Mouse (Mus musculus) heart, embryonic 14.5 days (tissue): ENCODE measurements around the gene Methig1. TPM values are rescaled to one million over a fixed set of nuclear protein-coding genes. Genes with fewer than 3 reads are reported as not detected.
"Not testable (repeated sequence)": the region's sequence is repeated elsewhere in the genome, so short reads cannot be mapped to it uniquely, and the experiment has no call there.

Experiments
- ATAC-seq: fragments of 200-750 bp; cut with Nextera tagmentation; 2 replicates; pipeline ENCODE4 v1.8.0; 2017; ENCODE audit warnings: low read depth, moderate TSS enrichment; ENCODE audit not compliant: insufficient number of reproducible peaks, insufficient read depth, low FRiP score
- H3K27ac ChIP-seq, 2 experiments: fragments of 200-500 bp in 1 of 2; fragments of 300-500 bp in 1 of 2; sonication (generic) in 1 of 2; replicated peaks in 1 of 2; 2 replicates each; pipeline ENCODE4 v1.5.1; 2012 to 2014; ENCODE audit warnings: low read depth in 2 of 2, low read length in 2 of 2, control low read depth in 1 of 2, mild to moderate bottlenecking in 1 of 2, mixed read lengths in 1 of 2; ENCODE audit not compliant: control insufficient read depth in 1 of 2, insufficient read depth in 1 of 2
- H3K27me3 ChIP-seq: fragments of 300-500 bp; sonication (generic); 2 replicates; pipeline ENCODE4 v1.6.1; 2014; ENCODE audit warnings: mild to moderate bottlenecking, low read length, control low read depth; ENCODE audit not compliant: control insufficient read depth, insufficient read depth
- H3K36me3 ChIP-seq: fragments of 300-500 bp; sonication (generic); 2 replicates; pipeline ENCODE4 v1.6.1; 2014; ENCODE audit warnings: mild to moderate bottlenecking, control low read depth, low read length, mixed read lengths; ENCODE audit not compliant: control insufficient read depth, insufficient read depth
- H3K4me1 ChIP-seq, 2 experiments: fragments of 200-500 bp in 1 of 2; fragments of 300-500 bp in 1 of 2; sonication (generic) in 1 of 2; 2 replicates each; pipeline ENCODE4 v1.6.1; 2012 to 2014; ENCODE audit warnings: low read length in 2 of 2, control low read depth in 1 of 2, mixed read lengths in 1 of 2; ENCODE audit not compliant: control insufficient read depth in 2 of 2, insufficient read depth in 2 of 2
- H3K4me2 ChIP-seq: fragments of 300-500 bp; sonication (generic); 2 replicates; pipeline ENCODE4 v1.6.1; 2014; ENCODE audit warnings: mild to moderate bottlenecking, low read length
- H3K4me3 ChIP-seq, 2 experiments: fragments of 200-500 bp in 1 of 2; fragments of 300-500 bp in 1 of 2; sonication (generic) in 1 of 2; 2 replicates each; pipeline ENCODE4 v1.5.1; 2012 to 2014; ENCODE audit warnings: low read length in 2 of 2, mild to moderate bottlenecking in 2 of 2, control low read depth in 1 of 2, low read depth in 1 of 2, moderate library complexity in 1 of 2; ENCODE audit not compliant: control insufficient read depth in 1 of 2, insufficient read depth in 1 of 2
- H3K9ac ChIP-seq: fragments of 300-500 bp; sonication (generic); 2 replicates; pipeline ENCODE4 v1.6.1; 2014; ENCODE audit warnings: mild to moderate bottlenecking, low read length
- H3K9me3 ChIP-seq: fragments of 300-500 bp; sonication (generic); 2 replicates; pipeline ENCODE4 v1.6.1; 2016; ENCODE audit warnings: low read length, control low read depth; ENCODE audit not compliant: control insufficient read depth
- WGBS: fragments of 180-500 bp; shearing (Covaris S2); extraction: QIAGEN DNeasy Blood & Tissue Kit; methylation state at CpG from one replicate; pipeline ENCODE4 v1.1.7; 2014; 5-methylcytosine and 5-hydroxymethylcytosine counted together
- polyA plus RNA-seq: library from polyadenylated mRNA; unstranded; fragments of >200 nt; fragmentation: Nextera tagmentation; extraction: Ambion mirVana; gene quantifications from 2 replicates; pipeline ENCODE4 v1.2.1, GENCODE M21; 2014

Methig1 gene
- polyA plus RNA-seq, 1 experiment from 2014 or later: not detected

DNA sequence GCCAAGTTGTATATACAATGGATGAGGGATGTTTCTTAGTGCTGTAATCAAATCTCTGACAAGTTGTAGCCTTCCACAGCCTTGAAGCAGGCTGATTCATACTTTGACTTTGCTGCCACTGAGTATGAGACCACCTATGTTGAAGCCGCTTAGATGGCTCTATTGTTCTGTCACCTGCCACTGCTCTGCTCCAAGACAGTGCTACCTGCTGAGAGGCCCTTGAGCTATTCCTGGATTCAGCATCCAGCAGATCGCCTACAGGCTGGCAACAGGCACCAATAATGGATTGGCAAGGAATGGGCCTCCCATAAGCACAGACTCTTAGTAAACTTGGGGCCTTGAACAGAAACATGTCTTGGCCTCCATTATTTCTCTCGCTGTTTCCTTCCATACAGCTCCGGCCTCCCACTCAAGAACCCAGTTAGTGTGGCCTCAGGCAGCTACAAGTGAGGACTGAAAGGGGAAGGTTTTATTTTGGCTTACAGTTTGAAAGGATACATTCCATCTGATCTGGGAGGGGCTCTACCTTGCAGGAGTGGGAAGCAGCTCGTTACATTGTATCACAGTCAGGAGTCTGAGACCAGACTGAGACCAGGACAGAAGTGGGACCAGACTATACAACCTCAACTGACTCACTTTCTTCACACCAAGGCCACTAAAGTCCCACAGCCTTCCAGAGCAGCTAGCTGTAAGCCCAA, 38.4 kb upstream of the Methig1 start:
- no peak overlapping the region for H3K9ac ChIP-seq
- H3K4me2 ChIP-seq: no peak overlapping the region
- no peaks in the 10 kb centered on the region for H3K4me1 ChIP-seq
- ATAC-seq: no peak
- 87% methylated on average over 5 of the region's 5 CpGs for WGBS
- no peak overlapping the region for H3K27ac ChIP-seq
- no peaks in the 10 kb centered on the region for H3K36me3 ChIP-seq
- H3K9me3 ChIP-seq: no peaks in the 10 kb centered on the region
- no peak overlapping the region for H3K4me3 ChIP-seq
- no peaks in the 10 kb centered on the region for H3K27me3 ChIP-seq

DNA sequence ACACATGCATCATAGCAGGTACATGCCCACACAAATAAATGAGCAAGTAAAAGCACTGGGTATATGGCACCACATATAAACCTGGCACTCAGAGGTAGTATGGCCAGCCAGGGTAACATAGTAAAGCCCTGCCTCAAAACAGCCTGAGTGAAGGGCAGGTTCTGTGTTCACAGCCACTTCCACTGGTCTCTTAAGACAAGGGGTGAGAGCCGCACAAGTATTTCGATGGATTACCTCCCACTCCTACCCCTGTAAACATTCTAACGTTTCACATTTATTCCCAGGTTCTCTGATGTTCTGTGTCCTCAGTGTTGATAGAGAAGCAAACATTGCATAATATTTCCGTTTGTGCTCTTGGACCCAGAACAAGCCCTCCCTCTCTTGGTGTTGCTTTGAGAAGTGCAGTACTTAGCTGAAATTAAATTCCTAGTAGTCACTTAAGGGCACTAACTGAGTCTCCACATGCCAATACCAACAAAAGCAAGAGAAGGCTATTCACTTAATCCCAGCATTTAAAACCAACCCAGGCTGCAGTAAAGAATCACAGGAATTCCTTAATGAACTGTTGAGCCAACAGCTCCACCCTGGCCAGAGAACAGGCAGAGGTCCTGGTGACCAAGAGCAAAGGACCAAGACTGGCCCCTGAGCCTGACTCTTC, 34.8 kb upstream of the Methig1 start:
- not testable (repeated sequence) for H3K4me2 ChIP-seq, H3K9me3 ChIP-seq, H3K4me3 ChIP-seq, H3K4me1 ChIP-seq, H3K36me3 ChIP-seq, H3K27me3 ChIP-seq, ATAC-seq, H3K9ac ChIP-seq, H3K27ac ChIP-seq
- 74% methylated on average over 4 of the region's 4 CpGs for WGBS

DNA sequence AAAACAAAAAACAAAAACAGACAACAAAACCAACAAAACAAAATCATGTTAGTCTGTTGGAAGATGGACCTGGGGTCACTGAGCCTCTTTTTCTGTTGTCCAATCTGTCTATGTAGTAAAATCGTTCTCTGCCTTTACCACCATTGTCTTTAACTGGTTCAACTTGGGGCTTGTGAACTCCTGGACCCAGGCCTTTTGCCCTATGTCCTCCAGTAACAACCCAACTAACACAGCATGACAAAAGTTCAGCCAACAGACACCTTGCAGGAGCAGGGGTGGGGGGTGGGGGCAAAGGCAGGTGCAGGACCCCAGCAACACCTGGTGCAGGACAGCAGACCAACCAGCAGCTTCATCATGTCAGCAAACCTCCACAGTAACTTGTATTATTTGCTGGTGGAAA, 33.1 kb upstream of the Methig1 start:
- no peak overlapping the region for H3K9ac ChIP-seq
- no peaks in the 10 kb centered on the region for H3K27me3 ChIP-seq
- H3K36me3 ChIP-seq: no peaks in the 10 kb centered on the region
- H3K4me2 ChIP-seq: no peak overlapping the region
- no peak overlapping the region for H3K4me3 ChIP-seq
- WGBS: 72% methylated on average over 1 of the region's 1 CpGs
- no peaks in the 10 kb centered on the region; a peak in 1 of 4 replicates for H3K4me1 ChIP-seq
- no peak for ATAC-seq
- no peaks in the 10 kb centered on the region for H3K9me3 ChIP-seq
- no peak overlapping the region for H3K27ac ChIP-seq

DNA sequence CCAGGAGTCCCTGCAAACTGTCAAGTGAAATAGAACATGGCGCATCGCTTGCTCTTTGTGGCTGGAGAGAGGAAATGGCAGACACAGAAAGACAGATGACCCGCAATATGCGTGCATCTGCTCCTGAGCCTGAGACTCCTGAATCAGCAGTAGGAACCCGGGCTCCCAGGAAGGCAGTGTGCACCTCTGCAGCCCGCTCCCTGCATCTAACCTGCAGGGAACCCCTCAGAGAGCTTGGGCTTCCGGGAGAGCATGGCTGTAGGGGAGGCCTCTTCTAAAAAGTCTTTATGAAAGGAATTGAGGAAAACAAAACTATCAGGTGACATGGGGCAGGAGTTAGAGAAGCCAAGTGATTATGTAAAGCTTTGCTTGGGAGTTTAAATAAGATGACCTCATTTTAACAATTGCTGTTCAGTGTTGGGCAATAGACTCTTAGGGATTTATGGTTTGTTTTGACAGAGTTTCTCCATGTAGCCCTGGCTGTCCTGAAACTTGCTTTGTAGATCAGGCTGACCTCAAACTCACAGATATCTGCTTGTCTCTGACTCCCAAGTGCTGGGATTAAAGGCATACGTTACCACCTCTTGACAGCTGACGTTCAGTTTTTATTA, 32.5 kb upstream of the Methig1 start:
- no peak overlapping the region for H3K27ac ChIP-seq
- H3K4me2 ChIP-seq: no peak overlapping the region
- no peak overlapping the region for H3K4me3 ChIP-seq
- no peaks in the 10 kb centered on the region; a peak in 1 of 4 replicates for H3K4me1 ChIP-seq
- H3K9me3 ChIP-seq: no peaks in the 10 kb centered on the region
- WGBS: 67% methylated on average over 9 of the region's 9 CpGs
- H3K27me3 ChIP-seq: no peaks in the 10 kb centered on the region
- H3K9ac ChIP-seq: no peak overlapping the region
- no peaks in the 10 kb centered on the region for H3K36me3 ChIP-seq
- no peak for ATAC-seq

DNA sequence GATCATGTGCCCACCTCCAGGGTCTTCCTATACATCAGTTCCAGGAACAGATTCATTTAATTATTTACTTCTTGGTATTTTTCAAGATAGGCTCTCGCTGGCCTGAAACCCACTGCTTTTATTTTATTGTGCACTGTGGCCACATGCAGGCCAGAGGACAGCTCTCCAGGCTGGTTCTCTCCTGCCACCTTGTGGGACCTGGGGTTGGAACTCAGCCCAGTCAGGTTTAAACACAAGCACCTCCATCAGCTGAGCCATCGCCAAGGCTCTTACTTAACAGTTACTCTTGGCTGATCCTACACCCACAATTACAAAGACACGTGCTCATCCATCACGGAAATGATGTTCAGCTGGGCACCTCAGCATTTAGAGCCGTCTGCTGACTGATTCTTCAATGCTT, 31.8 kb upstream of the Methig1 start:
- no peak overlapping the region for H3K4me3 ChIP-seq
- no peaks in the 10 kb centered on the region; a peak in 1 of 4 replicates for H3K4me1 ChIP-seq
- WGBS: 43% methylated on average over 5 of the region's 5 CpGs
- no peaks in the 10 kb centered on the region for H3K9me3 ChIP-seq
- no peak overlapping the region for H3K9ac ChIP-seq
- H3K27ac ChIP-seq: no peak overlapping the region
- H3K27me3 ChIP-seq: no peaks in the 10 kb centered on the region
- no peaks in the 10 kb centered on the region for H3K36me3 ChIP-seq
- no peak overlapping the region for H3K4me2 ChIP-seq
- no peak for ATAC-seq

DNA sequence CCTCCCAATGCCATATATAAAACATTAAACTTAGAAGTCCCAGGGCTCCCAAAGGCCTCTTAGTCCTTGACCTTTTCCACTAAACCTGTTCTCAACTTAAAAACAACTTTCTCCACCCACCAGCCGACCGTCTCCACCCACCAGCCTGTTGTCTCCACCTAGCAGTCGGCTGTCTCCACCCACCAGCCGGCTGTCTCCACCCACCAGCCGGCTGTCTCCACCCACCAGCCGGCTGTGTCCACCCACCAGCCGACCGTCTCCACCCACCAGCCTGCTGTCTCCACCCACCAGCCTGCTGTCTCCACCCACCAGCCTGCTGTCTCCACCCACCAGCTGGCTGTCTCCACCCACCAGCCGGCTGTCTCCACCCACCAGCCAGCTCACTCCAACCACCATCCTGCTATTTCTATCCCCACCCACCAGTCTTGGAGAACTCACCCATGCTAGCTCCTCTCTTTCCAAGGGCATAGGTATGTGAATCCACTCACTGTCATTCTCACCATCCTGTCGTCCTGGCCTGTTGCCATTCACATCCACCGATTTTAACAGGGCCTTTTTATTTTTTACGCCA, 28.8 kb upstream of the Methig1 start:
- H3K27ac ChIP-seq: no peak overlapping the region
- no peak overlapping the region for H3K9ac ChIP-seq
- H3K4me3 ChIP-seq: no peak overlapping the region
- no peak for ATAC-seq
- H3K36me3 ChIP-seq: no peaks in the 10 kb centered on the region
- no peaks in the 10 kb centered on the region for H3K27me3 ChIP-seq
- WGBS: 69% methylated on average over 12 of the region's 12 CpGs
- no peaks in the 10 kb centered on the region for H3K9me3 ChIP-seq
- no peaks in the 10 kb centered on the region; a peak in 1 of 4 replicates for H3K4me1 ChIP-seq
- no peak overlapping the region for H3K4me2 ChIP-seq

DNA sequence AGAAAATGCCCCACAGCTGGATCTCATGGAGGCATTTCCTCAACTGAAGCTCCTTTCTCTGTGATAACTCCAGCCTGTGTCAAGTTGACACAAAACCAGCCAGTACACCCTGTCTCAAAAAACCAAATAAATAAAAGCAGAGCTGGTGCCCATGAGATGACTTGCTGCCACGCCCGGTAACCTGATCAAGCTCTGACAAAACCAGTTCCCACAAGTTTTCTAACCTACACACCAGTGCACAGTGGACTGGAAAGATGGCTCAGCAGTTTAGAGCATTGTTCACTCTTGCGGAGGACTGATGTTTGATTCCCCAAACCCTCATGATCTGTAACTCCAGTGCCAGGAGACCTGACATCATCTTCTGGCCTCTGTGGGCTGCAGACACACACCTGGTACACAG, 27.7 kb upstream of the Methig1 start:
- WGBS: 95% methylated on average over 3 of the region's 3 CpGs

More for the DNA sequence above, 27.7 kb upstream of the Methig1 start:
- Histone ChIP-seq H3K4me2 (no peak overlapping the region), H3K9ac (no peak overlapping the region), H3K27me3 (no peaks in the 10 kb centered on the region), H3K9me3 (no peaks in the 10 kb centered on the region), H3K4me1 (no peaks in the 10 kb centered on the region), H3K4me3 (no peak overlapping the region), H3K27ac (no peak overlapping the region), H3K36me3 (no peaks in the 10 kb centered on the region)
- no peak for ATAC-seq
